Mouse (Mus musculus) forebrain, embryonic 11.5 days (tissue): ENCODE measurements around the gene Slc39a13. TPM values are rescaled to one million over a fixed set of nuclear protein-coding genes. Genes with fewer than 3 reads are reported as not detected.
"Not testable (repeated sequence)": the region's sequence is repeated elsewhere in the genome, so short reads cannot be mapped to it uniquely, and the experiment has no call there.

Source experiments
- ATAC-seq: fragments of 200-750 bp; cut with Nextera tagmentation; replicated peaks from 2 replicates; pipeline ENCODE4 v1.8.0; 2017; ENCODE audit warnings: moderate TSS enrichment; ENCODE audit not compliant: low FRiP score
- DNase-seq: peaks from one replicate; pipeline ENCODE4 v3.0.0-alpha.2; 2017; ENCODE audit warnings: low spot score
- H3K27ac ChIP-seq: fragments of 300-500 bp; sonication (generic); 2 replicates; pipeline ENCODE4 v1.5.1; 2014; ENCODE audit warnings: low read depth, low read length
- H3K27me3 ChIP-seq: fragments of 300-500 bp; sonication (generic); 2 replicates; pipeline ENCODE4 v1.6.1; 2014; ENCODE audit warnings: mild to moderate bottlenecking, low read length, mixed read lengths; ENCODE audit not compliant: control insufficient read depth, insufficient read depth
- H3K36me3 ChIP-seq: fragments of 300-500 bp; sonication (generic); 2 replicates; pipeline ENCODE4 v1.6.1; 2014; ENCODE audit warnings: mild to moderate bottlenecking, low read length, moderate library complexity, mixed read lengths; ENCODE audit not compliant: control insufficient read depth, insufficient read depth
- H3K4me1 ChIP-seq: fragments of 300-500 bp; sonication (generic); replicated peaks from 2 replicates; pipeline ENCODE4 v1.6.1; 2014; ENCODE audit warnings: low read length, mixed read lengths; ENCODE audit not compliant: control insufficient read depth, insufficient read depth
- H3K4me2 ChIP-seq: fragments of 300-500 bp; sonication (generic); 2 replicates; pipeline ENCODE4 v1.6.1; 2014; ENCODE audit warnings: low read depth, mild to moderate bottlenecking, low read length, moderate library complexity, mixed read lengths; ENCODE audit not compliant: severe bottlenecking
- H3K4me3 ChIP-seq: fragments of 300-500 bp; sonication (generic); 2 replicates; pipeline ENCODE4 v1.5.1; 2014; ENCODE audit warnings: low read depth, low read length
- H3K9ac ChIP-seq: fragments of 300-500 bp; sonication (generic); 2 replicates; pipeline ENCODE4 v1.6.1; 2014; ENCODE audit warnings: low read length
- H3K9me3 ChIP-seq: fragments of 300-500 bp; sonication (generic); 2 replicates; pipeline ENCODE4 v1.6.1; 2016; ENCODE audit warnings: low read length, mixed read lengths; ENCODE audit not compliant: control insufficient read depth
- WGBS: fragments of 180-500 bp; shearing (Covaris S2); extraction: QIAGEN DNeasy Blood & Tissue Kit; methylation state at CpG from one replicate; pipeline ENCODE4 v1.1.7; 2014; 5-methylcytosine and 5-hydroxymethylcytosine counted together
- polyA plus RNA-seq: library from polyadenylated mRNA; unstranded; fragments of >200 nt; fragmentation: Nextera tagmentation; extraction: Ambion mirVana; gene quantifications from 2 replicates; pipeline ENCODE4 v1.2.1, GENCODE M21; 2014

Gene Slc39a13
- polyA plus RNA-seq, 1 experiment from 2014 or later: 23.6 TPM

GRCm38 (mm10) chr2:91053181-91053933 lies 16.9 kb downstream of the Slc39a13 start:
- Histone ChIP-seq H3K9me3 (no peaks in the 10 kb centered on the region), H3K4me1 (peaks cover 5% of the 10 kb centered on the region; the same call in 1 of the 2 replicates), H3K4me3 (peak overlapping the region; percentile 91), H3K27ac (no peak overlapping the region), H3K4me2 (peak overlapping the region; percentile 42), H3K36me3 (peaks cover 8% of the 10 kb centered on the region), H3K9ac (peak overlapping the region; percentile 88), H3K27me3 (no peaks in the 10 kb centered on the region)
- peak; percentile 70 for ATAC-seq
- 0% methylated on average over 6 of the region's 6 CpGs for WGBS
- DNase-seq: no peak

GRCm38 (mm10) chr2:91052752-91053151 lies 17.5 kb downstream of the Slc39a13 start:
- Histone ChIP-seq H3K27ac (no peak overlapping the region), H3K27me3 (no peaks in the 10 kb centered on the region), H3K9ac (no peak overlapping the region), H3K4me2 (peak overlapping the region; percentile 42; the same call in 1 of the 2 replicates), H3K4me1 (peaks cover 5% of the 10 kb centered on the region; the same call in 1 of the 2 replicates), H3K36me3 (peaks cover 7% of the 10 kb centered on the region), H3K4me3 (no peak overlapping the region; the same call in 1 of the 2 replicates), H3K9me3 (no peaks in the 10 kb centered on the region)
- WGBS: 65% methylated on average over 2 of the region's 2 CpGs
- DNase-seq (no peak), ATAC-seq (no peak)

GRCm38 (mm10) chr2:91051917-91052316 lies 18.3 kb downstream of the Slc39a13 start:
- no peak overlapping the region for H3K27ac ChIP-seq
- no peak overlapping the region for H3K4me3 ChIP-seq
- H3K36me3 ChIP-seq: peaks cover 7% of the 10 kb centered on the region
- H3K4me2 ChIP-seq: no peak overlapping the region
- ATAC-seq (no peak), DNase-seq (no peak)
- WGBS: 86% methylated on average over 3 of the region's 3 CpGs
- H3K27me3 ChIP-seq: no peaks in the 10 kb centered on the region
- peaks cover 5% of the 10 kb centered on the region; the same call in 1 of the 2 replicates for H3K4me1 ChIP-seq
- H3K9me3 ChIP-seq: no peaks in the 10 kb centered on the region
- H3K9ac ChIP-seq: no peak overlapping the region

DNA sequence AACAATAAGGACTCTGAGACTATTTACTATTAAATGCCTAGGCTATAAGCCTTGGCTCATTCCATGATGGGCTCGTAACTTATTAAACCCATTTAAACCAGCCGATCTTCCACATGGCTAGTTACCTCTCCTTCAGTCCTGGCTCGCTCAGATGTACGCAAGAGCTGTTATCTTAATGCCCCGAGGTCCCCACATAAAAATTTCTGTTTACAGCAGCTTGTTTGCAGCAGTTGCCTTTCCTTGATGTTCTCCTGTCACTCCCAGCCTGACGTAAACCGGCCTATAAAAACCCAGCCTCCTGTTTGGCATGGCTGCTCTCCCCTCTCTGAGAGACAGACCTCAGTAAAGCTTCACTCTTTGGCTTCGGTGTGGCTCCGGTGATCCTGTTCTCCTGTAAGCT lies 22.9 kb downstream of the Slc39a13 start:
- Histone ChIP-seq H3K27me3 (no peaks in the 10 kb centered on the region), H3K27ac (no peak overlapping the region), H3K36me3 (no peaks in the 10 kb centered on the region), H3K9ac (no peak overlapping the region), H3K4me3 (no peak overlapping the region), H3K4me2 (no peak overlapping the region), H3K9me3 (no peaks in the 10 kb centered on the region), H3K4me1 (no peaks in the 10 kb centered on the region; the same call in 1 of the 2 replicates)
- ATAC-seq: no peak
- 78% methylated on average over 9 of the region's 9 CpGs for WGBS
- DNase-seq: no peak

GRCm38 (mm10) chr2:91045805-91046204 lies 24.4 kb downstream of the Slc39a13 start:
- H3K4me1 ChIP-seq, H3K4me2 ChIP-seq, ATAC-seq, H3K36me3 ChIP-seq, H3K9me3 ChIP-seq, H3K9ac ChIP-seq, H3K27ac ChIP-seq, H3K27me3 ChIP-seq, H3K4me3 ChIP-seq, DNase-seq: not testable (repeated sequence)
- 100% methylated on average over 1 of the region's 1 CpGs for WGBS

GRCm38 (mm10) chr2:91044727-91045126 lies 25.5 kb downstream of the Slc39a13 start:
- no peak overlapping the region for H3K4me3 ChIP-seq
- no peaks in the 10 kb centered on the region for H3K27me3 ChIP-seq
- ATAC-seq (no peak), DNase-seq (no peak)
- peaks cover 2% of the 10 kb centered on the region; the same call in 1 of the 2 replicates for H3K4me1 ChIP-seq
- H3K36me3 ChIP-seq: no peaks in the 10 kb centered on the region
- H3K9me3 ChIP-seq: no peaks in the 10 kb centered on the region
- no peak overlapping the region for H3K27ac ChIP-seq
- no peak overlapping the region for H3K4me2 ChIP-seq
- 83% methylated on average over 13 of the region's 13 CpGs for WGBS
- H3K9ac ChIP-seq: no peak overlapping the region

GRCm38 (mm10) chr2:91042651-91043398 lies 27.4 kb downstream of the Slc39a13 start:
- Histone ChIP-seq H3K4me1 (peaks cover 2% of the 10 kb centered on the region; the same call in 1 of the 2 replicates), H3K27me3 (no peaks in the 10 kb centered on the region), H3K27ac (no peak overlapping the region), H3K4me2 (no peak overlapping the region), H3K4me3 (no peak overlapping the region), H3K9me3 (no peaks in the 10 kb centered on the region), H3K9ac (peak overlapping the region; percentile 29; the same call in 1 of the 2 replicates), H3K36me3 (no peaks in the 10 kb centered on the region)
- ATAC-seq (peak; percentile 53), DNase-seq (no peak)
- 69% methylated on average over 20 of the region's 21 CpGs for WGBS

- Histone ChIP-seq H3K4me1 (peaks cover 2% of the 10 kb centered on the region; the same call in 1 of the 2 replicates), H3K9me3 (no peaks in the 10 kb centered on the region), H3K9ac (no peak overlapping the region), H3K4me2 (no peak overlapping the region), H3K27me3 (no peaks in the 10 kb centered on the region), H3K4me3 (no peak overlapping the region), H3K27ac (no peak overlapping the region), H3K36me3 (no peaks in the 10 kb centered on the region)
- no peak for DNase-seq
- 77% methylated on average over 8 of the region's 8 CpGs for WGBS
- ATAC-seq: 0 out of 2 replicates have a peak, but pooled peaks have one; percentile 40
These were observed 28.4 kb downstream of the Slc39a13 start for GRCm38 (mm10) chr2:91041786-91042185.
